Mouse (Mus musculus) MEL (cell line): ENCODE measurements around the gene Gemin5. TPM values are rescaled to one million over a fixed set of nuclear protein-coding genes. Genes with fewer than 3 reads are reported as not detected.
A peak's percentile ranks its signal among the peaks of the same experiment; 100 is the strongest.

Experiments
- DNase-seq: peaks from one replicate; pipeline ENCODE4 v3.0.0; 2011; ENCODE audit warnings: low read depth, low spot score
- H3K27ac ChIP-seq: 2 replicates; pipeline ENCODE4 v1.5.1; 2012; ENCODE audit warnings: low read depth, mild to moderate bottlenecking, control low read depth, low read length, moderate library complexity; ENCODE audit not compliant: control insufficient read depth
- H3K27me3 ChIP-seq, 2 experiments: fragments of 150-350 bp in 1 of 2; sonication (generic) in 1 of 2; 2 replicates each; pipeline ENCODE4 v1.6.1; 2012; ENCODE audit warnings: low read length in 2 of 2, mild to moderate bottlenecking in 2 of 2, improper control_type of control experiment in 1 of 2, moderate library complexity in 1 of 2; ENCODE audit not compliant: insufficient read depth in 2 of 2, control insufficient read depth in 1 of 2
- H3K36me3 ChIP-seq, 2 experiments: 2 replicates each; pipeline ENCODE4 v1.6.1; 2012 to 2014; ENCODE audit warnings: low read length in 2 of 2, improper control_type of control experiment in 1 of 2, inconsistent platforms in 1 of 2, mild to moderate bottlenecking in 1 of 2; ENCODE audit not compliant: insufficient read depth in 2 of 2, control insufficient read depth in 1 of 2
- H3K4me1 ChIP-seq, 2 experiments: fragments of 150-350 bp in 1 of 2; sonication (generic) in 1 of 2; 2 replicates each; pipeline ENCODE4 v1.6.1; 2012; ENCODE audit warnings: low read length in 2 of 2, improper control_type of control experiment in 1 of 2, mild to moderate bottlenecking in 1 of 2; ENCODE audit not compliant: insufficient read depth in 2 of 2, control insufficient read depth in 1 of 2
- H3K4me3 ChIP-seq, 2 experiments: fragments of 150-350 bp in 1 of 2; sonication (generic) in 1 of 2; 2 replicates each; pipeline ENCODE4 v1.5.1; 2012; ENCODE audit warnings: low read depth in 2 of 2, low read length in 2 of 2, mild to moderate bottlenecking in 2 of 2, moderate library complexity in 2 of 2, control low read depth in 1 of 2, improper control_type of control experiment in 1 of 2; ENCODE audit not compliant: control insufficient read depth in 1 of 2, insufficient read depth in 1 of 2
- H3K79me2 ChIP-seq: 2 replicates; pipeline ENCODE4 v1.6.1; 2012; ENCODE audit warnings: mild to moderate bottlenecking, low read length, moderate library complexity; ENCODE audit not compliant: control insufficient read depth, poor library complexity, insufficient read depth
- H3K9ac ChIP-seq: 2 replicates; pipeline ENCODE4 v1.6.1; 2012; ENCODE audit warnings: low read depth, mild to moderate bottlenecking, control low read depth, low read length, moderate library complexity; ENCODE audit not compliant: control insufficient read depth, poor library complexity, severe bottlenecking
- H3K9me3 ChIP-seq: fragments of 150-350 bp; sonication (generic); replicated peaks from 2 replicates; pipeline ENCODE4 v1.6.1; 2012; ENCODE audit warnings: mild to moderate bottlenecking, low read length, improper control_type of control experiment, moderate library complexity; ENCODE audit not compliant: insufficient read depth
- CHD1 ChIP-seq: IDR thresholded peaks from 2 replicates; pipeline ENCODE4 v1.6.1; 2012; ENCODE audit warnings: low read depth, mild to moderate bottlenecking, inconsistent platforms, low read length, improper control_type of control experiment
- CHD2 ChIP-seq: IDR thresholded peaks from 2 replicates; pipeline ENCODE4 v1.6.1; 2011; ENCODE audit warnings: low read length, improper control_type of control experiment
- CTCF ChIP-seq, 3 experiments: IDR thresholded peaks in 2 of 3; conservative IDR thresholded peaks in 1 of 3; 2 replicates each; pipeline ENCODE4 v1.5.1; 2011 to 2012; ENCODE audit warnings: low read length in 3 of 3, low read depth in 2 of 3, mild to moderate bottlenecking in 2 of 3, improper control_type of control experiment in 1 of 3, inconsistent platforms in 1 of 3, mixed read lengths in 1 of 3, moderate library complexity in 1 of 3; ENCODE audit not compliant: control insufficient read depth in 1 of 3, insufficient read depth in 1 of 3, poor library complexity in 1 of 3, severe bottlenecking in 1 of 3
- E2F4 ChIP-seq: IDR thresholded peaks from 2 replicates; pipeline ENCODE4 v1.6.1; 2011; ENCODE audit warnings: low read depth, low read length, improper control_type of control experiment, borderline replicate concordance
- ELF1 ChIP-seq: IDR thresholded peaks from 2 replicates; pipeline ENCODE4 v1.6.1; 2014; ENCODE audit warnings: low read depth, mild to moderate bottlenecking, inconsistent platforms, low read length, improper control_type of control experiment, moderate library complexity
- EP300 ChIP-seq, 2 experiments: IDR thresholded peaks; 2 replicates each; pipeline ENCODE4 v1.6.1; 2011; ENCODE audit warnings: improper control_type of control experiment in 2 of 2, low read length in 2 of 2, low read depth in 1 of 2, mild to moderate bottlenecking in 1 of 2
- ETS1 ChIP-seq: IDR thresholded peaks from 2 replicates; pipeline ENCODE4 v1.6.1; 2012; ENCODE audit warnings: low read depth, mild to moderate bottlenecking, inconsistent platforms, low read length, improper control_type of control experiment, moderate library complexity
- HCFC1 ChIP-seq: IDR thresholded peaks from 2 replicates; pipeline ENCODE4 v1.6.1; 2012; ENCODE audit warnings: low read depth, mild to moderate bottlenecking, inconsistent platforms, low read length, improper control_type of control experiment, moderate library complexity
- JUND ChIP-seq: IDR thresholded peaks from 2 replicates; pipeline ENCODE4 v1.6.1; 2011; ENCODE audit warnings: low read depth, mild to moderate bottlenecking, improper control_type of control experiment, low read length
- KAT2A ChIP-seq: conservative IDR thresholded peaks from 2 replicates; pipeline ENCODE4 v1.6.1; 2012; ENCODE audit warnings: low read depth, low read length, improper control_type of control experiment, inconsistent platforms
- MAX ChIP-seq: IDR thresholded peaks from 2 replicates; pipeline ENCODE4 v1.6.1; 2011; ENCODE audit warnings: low read length, improper control_type of control experiment
- MEF2A ChIP-seq: IDR thresholded peaks from 2 replicates; pipeline ENCODE4 v1.6.1; 2014; ENCODE audit warnings: low read depth, mild to moderate bottlenecking, inconsistent platforms, low read length, improper control_type of control experiment; ENCODE audit not compliant: poor library complexity, insufficient replicate concordance, severe bottlenecking; ENCODE audit errors: extremely low read depth
- MXI1 ChIP-seq: IDR thresholded peaks from 2 replicates; pipeline ENCODE4 v1.6.1; 2011; ENCODE audit warnings: mild to moderate bottlenecking, low read depth, low read length, improper control_type of control experiment
- MYB ChIP-seq: IDR thresholded peaks from 2 replicates; pipeline ENCODE4 v1.6.1; 2011; ENCODE audit warnings: mild to moderate bottlenecking, low read depth, low read length, improper control_type of control experiment
- NRF1 ChIP-seq: IDR thresholded peaks from 2 replicates; pipeline ENCODE4 v1.6.1; 2014; ENCODE audit warnings: low read depth, mild to moderate bottlenecking, inconsistent platforms, low read length, improper control_type of control experiment, moderate library complexity; ENCODE audit not compliant: poor library complexity, insufficient read depth, severe bottlenecking
- POLR2A ChIP-seq, 2 experiments: IDR thresholded peaks; 2 replicates each; pipeline ENCODE4 v1.6.1; 2011 to 2012; ENCODE audit warnings: low read length in 2 of 2, mild to moderate bottlenecking in 2 of 2, control low read depth in 1 of 2, improper control_type of control experiment in 1 of 2, low read depth in 1 of 2, moderate library complexity in 1 of 2; ENCODE audit not compliant: control insufficient read depth in 1 of 2, insufficient read depth in 1 of 2, poor library complexity in 1 of 2
- RAD21 ChIP-seq: IDR thresholded peaks from 2 replicates; pipeline ENCODE4 v1.6.1; 2011; ENCODE audit warnings: mild to moderate bottlenecking, low read depth, low read length, improper control_type of control experiment
- RCOR1 ChIP-seq: IDR thresholded peaks from 2 replicates; pipeline ENCODE4 v1.6.1; 2012; ENCODE audit warnings: low read depth, mild to moderate bottlenecking, inconsistent platforms, low read length, improper control_type of control experiment
- SIN3A ChIP-seq: IDR thresholded peaks from 2 replicates; pipeline ENCODE4 v1.6.1; 2012; ENCODE audit warnings: low read length, improper control_type of control experiment, inconsistent platforms
- SMC3 ChIP-seq: IDR thresholded peaks from 2 replicates; pipeline ENCODE4 v1.6.1; 2011; ENCODE audit warnings: low read depth, low read length, improper control_type of control experiment
- TAL1 ChIP-seq: IDR thresholded peaks from 2 replicates; pipeline ENCODE4 v1.6.1; 2012; ENCODE audit warnings: mild to moderate bottlenecking, inconsistent platforms, low read length, moderate library complexity, mixed read lengths
- TBP ChIP-seq: IDR thresholded peaks from 2 replicates; pipeline ENCODE4 v1.8.0; 2011; ENCODE audit warnings: low read depth, low read length, improper control_type of control experiment
- TCF12 ChIP-seq: IDR thresholded peaks from 2 replicates; pipeline ENCODE4 v1.6.1; 2014; ENCODE audit warnings: low read depth, mild to moderate bottlenecking, inconsistent platforms, low read length, improper control_type of control experiment, moderate library complexity
- UBTF ChIP-seq: IDR thresholded peaks from 2 replicates; pipeline ENCODE4 v1.6.1; 2012; ENCODE audit warnings: low read depth, mild to moderate bottlenecking, inconsistent platforms, low read length, improper control_type of control experiment, moderate library complexity, borderline replicate concordance; ENCODE audit not compliant: insufficient read depth
- USF1 ChIP-seq: IDR thresholded peaks from 2 replicates; pipeline ENCODE4 v1.6.1; 2014; ENCODE audit warnings: low read depth, mild to moderate bottlenecking, inconsistent platforms, low read length, improper control_type of control experiment, moderate library complexity
- USF2 ChIP-seq, 2 experiments: IDR thresholded peaks; 2 replicates each; pipeline ENCODE4 v1.6.1; 2011 to 2012; ENCODE audit warnings: improper control_type of control experiment in 2 of 2, low read length in 2 of 2, borderline replicate concordance in 1 of 2, inconsistent platforms in 1 of 2, low read depth in 1 of 2, mild to moderate bottlenecking in 1 of 2; ENCODE audit not compliant: insufficient read depth in 1 of 2
- ZC3H11A ChIP-seq: IDR thresholded peaks from 2 replicates; pipeline ENCODE4 v1.6.1; 2012; ENCODE audit warnings: low read depth, mild to moderate bottlenecking, inconsistent platforms, low read length, improper control_type of control experiment
- ZKSCAN1 ChIP-seq: IDR thresholded peaks from 2 replicates; pipeline ENCODE4 v1.6.1; 2012; ENCODE audit warnings: low read depth, mild to moderate bottlenecking, inconsistent platforms, low read length, improper control_type of control experiment, moderate library complexity
- ZMIZ1 ChIP-seq: IDR thresholded peaks from 2 replicates; pipeline ENCODE4 v1.6.1; 2012; ENCODE audit warnings: low read depth, mild to moderate bottlenecking, inconsistent platforms, low read length, improper control_type of control experiment, moderate library complexity
- ZNF384 ChIP-seq: IDR thresholded peaks from 2 replicates; pipeline ENCODE4 v1.6.1; 2012; ENCODE audit warnings: low read depth, mild to moderate bottlenecking, inconsistent platforms, low read length, improper control_type of control experiment
- polyA plus RNA-seq, 2 experiments: library from polyadenylated mRNA; stranded (reverse) in 1 of 2; unstranded in 1 of 2; fragments of >175 nt in 1 of 2; fragments of >200 nt in 1 of 2; gene quantifications; 2 replicates each; pipeline versions ENCODE4 v1.2.1 to v1.2.4; 2012; ENCODE audit warnings: low replicate concordance in 2 of 2, low read depth in 1 of 2; ENCODE audit not compliant: insufficient read length in 2 of 2, insufficient read depth in 1 of 2, missing spikeins in 1 of 2
- total RNA-seq: library from RNA; depleted of rRNA; stranded (reverse); fragments of 300-350 nt; gene quantifications from 2 replicates; pipeline ENCODE4 v1.2.3, GENCODE M21; 2012

The Gemin5 gene
- total and polyA plus RNA-seq, 3 experiments: 46.5 to 71.9 (median 52.5) TPM

DNA sequence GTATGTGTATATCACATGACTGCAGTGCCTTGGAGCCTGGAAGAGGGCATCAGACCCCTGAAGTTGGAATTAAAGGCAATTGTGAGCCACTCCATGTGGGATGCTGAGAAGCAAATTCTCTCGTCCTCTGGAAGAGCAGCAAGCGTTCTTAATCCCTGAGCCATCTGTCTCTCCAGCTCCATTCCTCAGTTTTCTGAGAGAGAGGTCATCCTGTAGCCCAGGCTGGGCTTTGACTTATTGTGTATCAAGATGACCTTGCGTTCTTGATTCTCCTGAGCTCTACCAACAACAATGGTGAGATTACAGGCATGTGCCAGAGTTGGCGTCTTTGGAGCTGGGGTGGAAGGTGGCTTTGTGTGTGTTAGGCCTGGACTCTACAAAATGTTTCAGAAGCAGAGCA lies 73.6 kb downstream of the Gemin5 start:
- Histone ChIP-seq H3K4me1 (peaks cover 4 to 6% of the 10 kb centered on the region in 2 experiments; a peak in 3 of 4 replicates), H3K9ac (no peak overlapping the region), H3K9me3 (no peaks in the 10 kb centered on the region), H3K4me3 (no peak overlapping the region), H3K27me3 (no peaks in the 10 kb centered on the region), H3K36me3 (peaks cover 0 to 4% of the 10 kb centered on the region in 2 experiments; a peak in 1 of 4 replicates), H3K27ac (no peak overlapping the region), H3K79me2 (no peaks in the 10 kb centered on the region)
- DNase-seq: no peak
- TF ChIP-seq TCF12 (no peak), MYB (no peak), CTCF (IDR thresholded peaks at IDR 0.05 in 2 of 3, conservative IDR thresholded peaks at IDR 0.05 in 1 of 3; ENCODE audit: control insufficient read depth in 1 of 3, insufficient read depth in 1 of 3, low read depth in 2 of 3, low read length in 3 of 3, poor library complexity in 1 of 3, severe bottlenecking in 1 of 3) (no peak), ZC3H11A (no peak), RAD21 (no peak)

GRCm38 (mm10) chr11:58093021-58093528 lies 75.3 kb downstream of the Gemin5 start, which contains the start of gene Gm12248:
Gene Gm12248 (minus strand): TSS chr11:58093134.
- H3K9ac ChIP-seq: peak within 1 kb of the TSS; percentile 80
- H3K4me1 ChIP-seq: peaks cover 4 to 6% of the 10 kb centered on the region in 2 experiments; a peak in 3 of 4 replicates
- H3K36me3 ChIP-seq: peaks cover 0 to 4% of the 10 kb centered on the region in 2 experiments; a peak in 1 of 4 replicates
- H3K27me3 ChIP-seq: no peaks in the 10 kb centered on the region
- peak; percentile 84 for DNase-seq
- peak within 1 kb of the TSS; percentile 92 for H3K27ac ChIP-seq
- no peaks in the 10 kb centered on the region for H3K79me2 ChIP-seq
- H3K9me3 ChIP-seq: no peaks in the 10 kb centered on the region
- peak within 1 kb of the TSS; percentile 89 to 92 for H3K4me3 ChIP-seq
- TF ChIP-seq USF2 (IDR thresholded peaks at IDR 0.05; ENCODE audit: borderline replicate concordance in 1 of 2, insufficient read depth in 1 of 2, low read depth in 1 of 2, low read length in 2 of 2): peak; percentile 42 to 74; a peak in 2 of 4 replicates
- peak; percentile 46 to 64; a peak in 3 of 4 replicates for TF ChIP-seq EP300 (IDR thresholded peaks at IDR 0.05; ENCODE audit: low read depth in 1 of 2, low read length in 2 of 2)
- peak in 1 of 2 experiments; percentile 65; a peak in 2 of 4 replicates for TF ChIP-seq POLR2A (IDR thresholded peaks at IDR 0.05; ENCODE audit: control insufficient read depth in 1 of 2, insufficient read depth in 1 of 2, low read depth in 1 of 2, low read length in 2 of 2, poor library complexity in 1 of 2)
- TF ChIP-seq JUND: no peak
- no peak for TF ChIP-seq ZKSCAN1
- TF ChIP-seq ETS1: peak; percentile 35; the same call in 1 of the 2 replicates
- no peak for TF ChIP-seq UBTF
- no peak for TF ChIP-seq KAT2A
- TF ChIP-seq USF1: peak; percentile 95
- no peak for TF ChIP-seq E2F4
- TF ChIP-seq ZMIZ1: 0 out of 2 replicates have a peak, but pooled peaks have one; percentile 47
- TF ChIP-seq HCFC1: peak; percentile 44; the same call in 1 of the 2 replicates
- peak; percentile 43; the same call in 1 of the 2 replicates for TF ChIP-seq ELF1
- no peak for TF ChIP-seq CTCF (IDR thresholded peaks at IDR 0.05 in 2 of 3, conservative IDR thresholded peaks at IDR 0.05 in 1 of 3; ENCODE audit: control insufficient read depth in 1 of 3, insufficient read depth in 1 of 3, low read depth in 2 of 3, low read length in 3 of 3, poor library complexity in 1 of 3, severe bottlenecking in 1 of 3)
- TF ChIP-seq ZC3H11A: no peak
- TF ChIP-seq CHD1: no peak
- peak; percentile 74 for TF ChIP-seq TBP
- peak; percentile 85 for TF ChIP-seq MXI1
- no peak for TF ChIP-seq NRF1
- TF ChIP-seq CHD2: no peak
- TF ChIP-seq ZNF384: peak; percentile 88
- peak; percentile 45; the same call in 1 of the 2 replicates for TF ChIP-seq RCOR1
- TF ChIP-seq TAL1: no peak
- peak; percentile 66 for TF ChIP-seq SIN3A
- no peak for TF ChIP-seq SMC3
- TF ChIP-seq MEF2A: no peak
- TF ChIP-seq MAX: peak; percentile 79
